Mouse (Mus musculus) left cerebral cortex, postnatal 4 days (tissue): ENCODE data around the gene Chst8. TPM values are rescaled to one million over a fixed set of nuclear protein-coding genes. Genes with fewer than 3 reads are reported as not detected.

Experiments used
- DNase-seq: peaks from one replicate; pipeline ENCODE4 v3.0.0-alpha.2; 2022
- intact Hi-C: fragments of 180-260 bp; cut with DNase I; formaldehyde crosslinking; loops from one replicate; pipeline ENCODE4 v1.15.1; 2025
- total RNA-seq, 2 experiments: library from RNA; stranded (reverse); gene quantifications; 2 replicates each; pipeline ENCODE4 v1.2.3; 2021

Gene Chst8
- total RNA-seq, 2 experiments from 2014 or later, result 13.4 to 14.4 TPM

DNA sequence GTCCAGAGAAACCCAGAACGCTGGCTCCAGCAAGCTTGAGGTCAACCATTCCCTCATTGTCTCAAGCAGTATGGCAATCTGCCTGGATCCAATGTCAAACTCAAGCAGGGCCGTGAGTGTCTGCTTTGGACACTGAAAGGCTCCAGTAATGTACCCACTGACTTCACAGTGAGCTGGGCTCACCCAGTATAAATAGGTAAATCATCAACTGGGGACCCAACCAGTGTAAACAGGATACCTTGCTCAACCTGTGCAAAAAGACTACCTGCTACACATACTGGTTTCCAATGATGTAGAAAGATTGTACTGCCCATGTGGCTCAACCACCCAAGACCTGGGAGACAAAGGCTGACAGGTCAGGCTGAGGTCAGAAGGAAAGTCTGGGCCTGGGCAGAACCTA lies 7.5 kb downstream of the Chst8 start:
- DNase-seq, result no peak
- intact Hi-C loops, result no loop called here

DNA sequence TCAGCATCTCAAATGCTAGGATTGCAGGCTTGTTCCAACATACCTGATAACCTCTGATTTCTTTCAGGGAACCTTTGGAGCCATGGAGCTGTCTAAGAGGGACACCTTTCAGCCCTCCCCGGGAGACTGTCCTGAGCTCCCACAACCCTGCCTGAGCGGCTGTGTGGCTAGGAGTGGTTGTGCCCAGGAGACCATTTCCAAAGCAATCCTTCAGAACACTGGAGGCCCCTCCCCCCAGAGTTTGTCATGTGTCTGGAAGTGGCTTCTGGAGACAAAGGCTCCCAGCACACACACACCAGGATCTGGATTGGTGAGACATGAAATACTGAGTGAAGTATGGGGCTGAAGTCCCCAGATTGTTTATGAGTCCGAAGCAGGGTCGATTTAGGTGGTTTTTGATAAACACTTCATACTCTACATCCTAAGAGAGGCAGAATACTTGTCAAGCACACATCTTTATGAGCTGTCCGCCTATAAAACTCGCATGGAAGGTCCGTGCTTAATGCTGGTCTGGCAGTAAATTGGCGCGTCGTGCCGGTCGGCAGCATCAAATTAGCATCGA lies 12.5 kb downstream of the Chst8 start:
- intact Hi-C loops, result no loop called here
- DNase-seq, result no peak

DNA sequence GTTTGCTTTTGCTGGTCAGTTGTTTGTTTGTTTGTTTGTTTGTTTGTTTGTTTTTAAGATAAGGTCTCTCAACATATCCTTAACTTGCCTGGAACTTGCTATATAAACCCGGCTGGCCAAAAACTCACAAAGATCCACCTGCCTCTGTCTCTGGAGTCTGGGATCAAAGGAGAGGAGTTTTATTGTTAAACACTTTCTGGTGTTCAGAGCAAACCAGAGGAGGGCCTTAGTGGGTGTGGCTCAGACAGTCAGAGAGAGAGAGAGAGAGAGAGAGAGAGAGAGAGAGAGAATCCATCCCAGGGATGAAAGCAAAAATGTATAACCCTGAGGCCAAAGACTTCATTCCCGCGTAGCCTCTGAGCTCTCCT lies 13.1 kb downstream of the Chst8 start:
- no peak for DNase-seq
- intact Hi-C loops, result no loop called here

DNA sequence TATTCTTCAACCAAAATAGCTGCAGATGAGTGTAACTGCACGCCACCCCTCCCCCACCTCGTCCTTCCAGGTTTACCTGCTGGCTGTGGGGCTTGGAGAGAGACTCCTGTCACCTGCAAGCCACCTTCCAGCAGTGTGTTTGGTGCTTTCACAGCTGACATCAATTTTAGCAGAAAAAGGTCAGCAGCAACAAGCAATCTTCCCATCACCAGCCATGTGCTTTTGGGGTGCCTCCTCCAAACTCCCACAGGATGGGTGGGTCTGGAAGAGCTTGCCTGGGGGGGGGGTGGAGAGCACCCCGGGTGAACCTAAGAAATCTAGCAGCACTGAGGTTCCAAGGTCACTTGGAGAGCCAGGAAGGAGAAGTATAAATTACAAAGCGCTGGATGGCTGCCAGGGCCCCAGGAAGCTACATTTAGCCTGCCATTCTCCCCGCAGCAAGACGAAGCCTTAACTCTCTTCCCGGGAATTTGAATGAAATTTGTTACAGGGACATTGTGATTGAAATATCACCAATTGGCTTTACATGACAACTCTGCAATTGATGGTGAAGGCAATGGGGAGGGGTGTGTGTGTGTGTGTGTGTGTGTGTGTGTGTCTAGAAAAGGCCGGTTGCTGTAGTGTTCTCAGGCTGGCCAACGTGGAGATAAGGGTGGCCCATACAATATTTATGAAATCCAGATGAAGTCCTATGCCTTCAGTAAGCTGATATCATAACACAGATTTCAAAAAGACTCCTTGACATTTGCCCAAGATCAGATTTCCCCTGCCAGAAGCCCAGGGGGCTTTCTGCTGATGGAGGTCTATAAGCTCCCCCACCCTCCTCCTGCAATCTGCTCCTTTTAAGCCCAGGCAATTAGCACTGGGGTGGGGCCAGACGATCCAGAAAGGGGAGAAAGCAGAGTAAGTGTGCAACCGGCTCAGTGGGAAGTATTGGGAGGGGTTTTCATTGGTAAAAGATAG lies 13.8 kb downstream of the Chst8 start:
- intact Hi-C loops, result no loop called here
- peak; percentile 54 for DNase-seq

GRCm38 (mm10) chr7:34798039-34798438 lies 14.5 kb downstream of the Chst8 start:
- no peak for DNase-seq

GRCm38 (mm10) chr7:34790459-34790858 lies 22.1 kb downstream of the Chst8 start:
- DNase-seq, result no peak
- intact Hi-C loops, result no loop called here

More at GRCm38 (mm10) chr7:34798039-34798438, 14.5 kb downstream of the Chst8 start:
- intact Hi-C loops, result no loop called here

GRCm38 (mm10) chr7:34787171-34787570 lies 25.3 kb downstream of the Chst8 start:
- no peak for DNase-seq
- intact Hi-C loops, result no loop called here

- DNase-seq, result no peak
- intact Hi-C loops, result no loop called here
Observed at GRCm38 (mm10) chr7:34785052-34785451, 27.5 kb downstream of the Chst8 start.

GRCm38 (mm10) chr7:34784469-34784868 lies 28.0 kb downstream of the Chst8 start:
- DNase-seq, result no peak
- intact Hi-C loops, result no loop called here

GRCm38 (mm10) chr7:34781988-34782387 lies 30.5 kb downstream of the Chst8 start:
- intact Hi-C loops, result no loop called here
- DNase-seq, result no peak

- intact Hi-C loops, result no loop called here
- DNase-seq, result no peak
Observed at GRCm38 (mm10) chr7:34781217-34781616, 31.3 kb downstream of the Chst8 start.

- intact Hi-C loops, result no loop called here
Observed at GRCm38 (mm10) chr7:34778426-34778825, 34.1 kb downstream of the Chst8 start.

DNA sequence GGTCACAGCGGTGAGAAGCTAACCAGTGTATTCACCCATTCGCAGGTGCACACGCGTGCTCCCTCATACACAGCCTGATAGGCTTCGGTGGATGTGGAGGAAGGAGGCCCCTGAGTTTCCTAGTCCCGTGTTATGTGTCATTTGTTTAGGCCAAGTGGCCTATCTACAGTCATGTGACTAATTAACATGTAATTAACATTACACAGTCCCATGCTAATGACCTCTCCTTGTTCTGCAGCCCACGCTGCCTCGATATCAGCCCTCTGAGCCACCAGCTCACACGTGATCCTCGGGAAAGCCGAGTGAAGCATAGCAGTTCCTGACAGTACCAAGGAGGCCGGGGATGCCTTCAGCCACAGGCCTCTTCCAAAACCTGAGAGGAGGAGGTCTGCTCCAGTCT lies 36.9 kb downstream of the Chst8 start:
- no peak for DNase-seq
- intact Hi-C loops, result no loop called here

More at GRCm38 (mm10) chr7:34778426-34778825, 34.1 kb downstream of the Chst8 start:
- DNase-seq, result peak; percentile 46

DNA sequence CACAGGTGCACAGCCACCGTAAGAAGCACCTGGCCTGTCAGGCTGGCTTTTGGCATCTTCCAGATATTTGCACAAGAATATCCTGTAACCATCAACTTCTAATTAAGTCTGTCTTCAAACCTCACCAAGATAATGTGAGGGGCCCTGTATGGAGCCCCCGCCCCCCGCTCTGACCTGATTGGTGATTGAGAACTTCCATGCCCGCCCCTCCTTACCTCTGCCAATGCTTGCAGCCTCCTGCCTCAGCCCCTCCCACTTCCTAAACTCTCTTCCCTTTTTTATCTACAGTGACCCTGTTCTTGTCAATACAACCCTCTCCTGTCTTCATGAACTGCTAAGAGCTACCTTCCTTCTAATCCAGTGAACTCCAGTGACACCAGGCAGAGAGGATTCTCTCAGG lies 37.6 kb downstream of the Chst8 start:
- intact Hi-C loops, result no loop called here
- no peak for DNase-seq

- intact Hi-C loops, result no loop called here
- DNase-seq, result no peak
Observed at GRCm38 (mm10) chr7:34774020-34774419, 38.5 kb downstream of the Chst8 start.

DNA sequence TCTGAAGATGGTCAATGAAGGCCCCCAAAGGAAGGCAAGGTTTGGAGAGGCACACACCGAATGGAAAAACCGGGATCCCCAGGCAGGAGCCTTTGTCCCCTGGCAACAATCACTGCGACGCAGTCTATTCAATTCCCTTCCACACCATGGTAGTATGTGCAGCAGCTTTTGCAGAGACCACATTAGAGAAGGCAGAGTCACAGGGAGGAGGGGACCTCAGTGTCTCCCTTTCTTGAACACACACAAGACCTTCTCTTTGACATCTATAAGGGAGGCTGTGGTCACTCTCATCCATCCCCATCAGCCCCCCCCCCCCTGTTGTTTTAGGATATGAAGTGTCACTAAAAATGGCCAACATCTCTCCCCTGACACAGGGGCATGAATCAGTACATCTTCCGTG lies 39.2 kb downstream of the Chst8 start:
- intact Hi-C loops, result no loop called here

DNA sequence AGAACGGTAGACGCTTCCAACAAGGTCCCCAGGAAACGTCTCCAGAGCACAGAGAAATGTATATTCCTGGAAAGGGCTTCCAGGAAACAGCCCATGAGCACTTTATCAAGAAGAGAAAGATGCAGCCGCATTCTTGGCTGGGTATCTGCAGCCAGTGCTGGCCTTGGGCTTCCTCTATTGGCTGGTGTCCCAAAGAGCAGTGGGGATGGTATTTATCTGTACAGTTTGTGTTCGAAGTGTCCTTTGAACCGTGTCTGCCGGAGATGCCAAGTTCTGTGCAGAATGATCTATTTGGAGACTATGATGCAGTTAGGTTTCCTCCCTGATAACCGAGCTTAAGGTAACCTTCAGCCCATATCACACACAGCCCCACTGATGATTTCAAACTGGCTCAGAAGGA lies 43.0 kb downstream of the Chst8 start:
- peak; percentile 62 for DNase-seq

More for the DNA sequence above, 39.2 kb downstream of the Chst8 start:
- DNase-seq, result no peak

GRCm38 (mm10) chr7:34764250-34765148 lies 48.0 kb downstream of the Chst8 start:
- DNase-seq, result peak; percentile 28
- intact Hi-C loops, result no loop called here

More for the DNA sequence above, 43.0 kb downstream of the Chst8 start:
- intact Hi-C loops, result no loop called here

DNA sequence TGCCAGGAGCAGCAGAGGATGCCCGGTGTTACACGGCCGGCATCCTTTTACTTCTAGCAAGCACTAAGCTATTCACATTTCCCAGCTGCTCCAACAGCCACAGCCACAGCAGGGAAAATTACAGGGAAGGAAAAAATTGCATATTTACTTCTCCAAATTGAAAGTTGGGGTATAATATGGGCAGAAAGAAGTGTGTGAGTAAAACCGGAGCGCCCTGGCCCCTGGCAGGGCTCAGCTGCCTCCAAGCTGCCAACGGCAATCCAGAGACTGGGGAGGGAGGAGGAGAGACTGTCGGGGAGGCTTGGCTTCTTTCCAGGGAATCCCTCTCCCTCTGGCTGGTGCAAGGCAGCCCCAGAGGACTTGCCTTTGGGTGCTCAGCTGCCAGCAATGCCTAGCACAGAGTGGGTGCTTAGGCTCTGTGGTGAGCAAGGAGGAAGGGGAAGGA lies 53.1 kb downstream of the Chst8 start:
- intact Hi-C loops, result no loop called here
- DNase-seq, result peak; percentile 77

DNA sequence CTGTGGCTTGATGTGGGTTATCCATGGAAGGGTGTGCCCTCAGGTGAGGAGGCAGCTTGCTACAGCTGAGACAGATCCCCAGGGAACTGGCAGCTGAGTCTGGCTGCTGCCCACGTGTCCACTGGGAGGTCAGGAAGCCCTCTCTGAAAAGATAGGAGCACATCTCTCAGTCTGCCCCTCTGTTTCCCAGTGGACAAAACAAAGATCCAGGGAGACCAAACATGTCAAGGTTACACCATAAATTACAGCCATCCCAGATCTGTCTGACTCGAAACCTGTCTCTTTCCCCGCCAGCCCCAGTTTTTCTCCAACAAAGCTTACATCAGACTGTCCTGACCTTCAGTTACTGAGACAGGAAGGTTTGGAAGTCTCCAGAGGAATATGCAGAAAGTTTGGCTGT lies 53.8 kb downstream of the Chst8 start:
- DNase-seq, result no peak

DNA sequence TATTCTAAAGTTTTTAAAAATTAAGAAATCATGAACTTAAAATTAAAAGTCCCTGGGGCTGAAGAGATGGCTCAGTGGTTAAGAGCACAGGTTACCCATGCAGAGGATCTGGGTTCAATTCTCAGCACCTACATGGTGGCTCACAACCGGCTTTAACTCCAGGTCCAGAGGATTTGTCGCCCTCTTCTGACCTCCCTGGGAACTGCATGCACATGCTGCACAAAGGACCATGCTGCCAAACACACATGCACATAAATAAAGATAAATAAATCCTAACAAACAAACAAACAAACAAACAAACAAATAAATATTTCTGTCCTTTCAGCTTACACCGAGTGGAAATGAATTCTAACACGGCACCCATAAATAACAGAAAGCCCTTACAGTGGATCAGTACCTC lies 55.0 kb downstream of the Chst8 start:
- no peak for DNase-seq
- intact Hi-C loops, result no loop called here

More for the DNA sequence above, 53.8 kb downstream of the Chst8 start:
- intact Hi-C loops, result no loop called here
